Mouse (Mus musculus) left cerebral cortex, postnatal 25 days (tissue): ENCODE results near the gene Lrp4. TPM values are rescaled to one million over a fixed set of nuclear protein-coding genes. Genes with fewer than 3 reads are reported as not detected.

Experiments
- total RNA-seq, 2 experiments: library from RNA; stranded (reverse); gene quantifications; 2 replicates each; pipeline ENCODE4 v1.2.3; 2021

Lrp4 gene
- total RNA-seq, 2 experiments from 2014 or later, result 24.9 to 25.2 TPM

Other genes with a start within 250 kb of the Lrp4 start
- 10 to 100 TPM; 10.6 to 11.9 TPM for gene Ddb2, start 220.5 kb upstream of the Lrp4 start, total RNA-seq
- 10 to 100 TPM; 33.6 to 40.5 TPM for gene Pacsin3, start 201.6 kb upstream of the Lrp4 start, total RNA-seq
- gene Arfgap2, start 192.5 kb upstream of the Lrp4 start, total RNA-seq, result 10 to 100 TPM; 71.8 to 74.1 TPM
- 10 to 100 TPM; 89.9 to 96.6 TPM for gene 1110051M20Rik, start 12.8 kb upstream of the Lrp4 start, total RNA-seq
- gene Ckap5, start 69.3 kb downstream of the Lrp4 start, total RNA-seq, result 100 to 1,000 TPM; 132 to 139 TPM
- under 1 TPM in 1 of 2 experiments, not detected in 1; 0.16 TPM for gene F2, start 178.9 kb downstream of the Lrp4 start, total RNA-seq
- gene Zfp408, start 192.3 kb downstream of the Lrp4 start, total RNA-seq, result 10 to 100 TPM in 1 of 2 experiments, 1 to 10 TPM in 1; 9.3 to 11.1 TPM
- 10 to 100 TPM; 72.9 to 77.0 TPM for gene Arhgap1, start 192.3 kb downstream of the Lrp4 start, total RNA-seq